Mouse (Mus musculus): ENCODE results near the gene Tbc1d2b. TPM values are rescaled to one million over a fixed set of nuclear protein-coding genes. Genes with fewer than 3 reads are reported as not detected.

Gene Tbc1d2b
- polyA plus RNA-seq, 1 experiment from 2014 or later: 4.3 TPM

DNA sequence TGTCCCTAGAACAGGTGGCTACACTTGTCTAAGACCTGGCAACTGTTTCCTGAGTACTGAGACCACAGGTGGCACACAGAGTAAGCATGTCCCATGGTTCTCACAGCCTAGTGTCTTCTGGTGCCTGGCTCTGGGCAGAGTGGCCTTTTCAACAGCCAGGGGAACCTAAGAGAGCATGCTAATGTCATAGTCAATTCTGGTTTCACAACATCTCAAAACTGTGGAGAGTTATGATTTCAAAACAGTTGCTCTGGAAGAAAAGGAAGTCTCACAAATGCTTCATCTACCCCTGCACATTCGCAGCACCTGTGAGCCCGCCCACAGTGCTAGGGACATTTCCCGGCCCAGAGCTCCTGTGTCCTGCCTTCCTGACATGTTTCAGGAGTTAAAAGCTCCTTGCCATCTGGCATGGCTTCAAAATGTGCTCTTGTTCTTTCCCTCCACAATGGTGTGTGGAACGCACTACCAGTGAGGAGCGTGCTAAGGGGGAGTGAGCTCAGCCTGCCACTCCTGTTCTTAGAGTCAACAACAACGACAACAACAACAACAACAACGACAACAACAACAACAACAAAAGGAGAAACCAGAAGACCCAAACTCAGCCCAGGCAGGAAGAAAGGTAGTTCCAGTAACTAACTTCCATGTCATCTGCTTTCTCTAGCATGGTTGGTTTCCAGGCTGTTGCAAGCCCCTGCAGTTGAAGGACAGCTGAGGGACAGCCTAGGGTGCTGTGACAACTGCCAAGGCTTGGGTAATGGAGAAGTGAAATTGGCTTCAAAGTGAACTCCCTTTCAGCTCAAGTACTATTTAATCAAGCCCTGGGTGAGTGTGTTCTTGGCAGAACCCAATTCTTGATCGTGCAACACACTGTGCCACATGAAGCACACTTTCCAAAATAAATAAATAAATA lies 37.6 kb downstream of the Tbc1d2b start:
- 88% methylated on average over 8 of the region's 8 CpGs for WGBS
- no peak for ATAC-seq

GRCm38 (mm10) chr9:90227171-90227570 lies 43.4 kb downstream of the Tbc1d2b start:
- no peak for ATAC-seq
- WGBS: 77% methylated on average over 12 of the region's 12 CpGs

More for the DNA sequence above, 37.6 kb downstream of the Tbc1d2b start:
- Histone ChIP-seq H3K27ac (ENCODE audit: low read depth, low read length) (no peak overlapping the region), H3K4me3 (ENCODE audit: low read depth, low read length) (no peak overlapping the region), H3K9me3 (replicated peaks; ENCODE audit: control insufficient read depth, low read length) (no peaks in the 10 kb centered on the region), H3K36me3 (ENCODE audit: control insufficient read depth, insufficient read depth, low read length) (no peaks in the 10 kb centered on the region), H3K4me1 (ENCODE audit: control insufficient read depth, insufficient read depth, low read length) (no peaks in the 10 kb centered on the region), H3K4me2 (ENCODE audit: low read length) (no peak overlapping the region), H3K9ac (ENCODE audit: low read length) (no peak overlapping the region), H3K27me3 (replicated peaks; ENCODE audit: control insufficient read depth, insufficient read depth, low read length) (no peaks in the 10 kb centered on the region)
- DNase-seq (ENCODE audit: low spot score): no peak

DNA sequence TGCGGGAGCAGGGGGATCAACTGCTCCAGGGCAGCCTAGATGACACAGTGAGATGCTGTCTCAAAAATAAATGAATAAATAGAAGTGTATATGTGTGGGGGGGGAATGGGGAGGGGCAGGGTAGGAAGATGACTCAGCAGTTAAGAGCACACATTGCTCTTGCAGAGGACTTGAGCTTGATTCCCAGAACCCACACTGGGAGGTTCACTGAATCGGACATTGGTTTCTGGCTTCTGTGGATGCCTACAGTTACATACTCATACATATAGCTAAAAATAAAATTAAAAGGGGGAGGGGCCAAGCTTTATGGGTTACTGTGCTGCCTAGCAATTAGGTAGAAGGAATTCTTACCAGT lies 43.9 kb downstream of the Tbc1d2b start:
- Histone ChIP-seq H3K4me3 (ENCODE audit: low read depth, low read length) (no peak overlapping the region), H3K4me2 (ENCODE audit: low read length) (no peak overlapping the region), H3K9ac (ENCODE audit: low read length) (no peak overlapping the region), H3K27ac (ENCODE audit: low read depth, low read length) (no peak overlapping the region), H3K9me3 (replicated peaks; ENCODE audit: control insufficient read depth, low read length) (no peaks in the 10 kb centered on the region), H3K36me3 (ENCODE audit: control insufficient read depth, insufficient read depth, low read length) (peaks cover 21% of the 10 kb centered on the region), H3K27me3 (replicated peaks; ENCODE audit: control insufficient read depth, insufficient read depth, low read length) (no peaks in the 10 kb centered on the region), H3K4me1 (ENCODE audit: control insufficient read depth, insufficient read depth, low read length) (no peaks in the 10 kb centered on the region)
- no peak for ATAC-seq
- WGBS: 93% methylated on average over 2 of the region's 2 CpGs
- DNase-seq (ENCODE audit: low spot score): no peak

More at GRCm38 (mm10) chr9:90227171-90227570, 43.4 kb downstream of the Tbc1d2b start:
- Histone ChIP-seq H3K27ac (ENCODE audit: low read depth, low read length) (no peak overlapping the region), H3K9me3 (replicated peaks; ENCODE audit: control insufficient read depth, low read length) (no peaks in the 10 kb centered on the region), H3K36me3 (ENCODE audit: control insufficient read depth, insufficient read depth, low read length) (peaks cover 18% of the 10 kb centered on the region), H3K27me3 (replicated peaks; ENCODE audit: control insufficient read depth, insufficient read depth, low read length) (no peaks in the 10 kb centered on the region), H3K4me3 (ENCODE audit: low read depth, low read length) (no peak overlapping the region), H3K9ac (ENCODE audit: low read length) (no peak overlapping the region), H3K4me2 (ENCODE audit: low read length) (no peak overlapping the region), H3K4me1 (ENCODE audit: control insufficient read depth, insufficient read depth, low read length) (no peaks in the 10 kb centered on the region)
- no peak for DNase-seq (ENCODE audit: low spot score)

DNA sequence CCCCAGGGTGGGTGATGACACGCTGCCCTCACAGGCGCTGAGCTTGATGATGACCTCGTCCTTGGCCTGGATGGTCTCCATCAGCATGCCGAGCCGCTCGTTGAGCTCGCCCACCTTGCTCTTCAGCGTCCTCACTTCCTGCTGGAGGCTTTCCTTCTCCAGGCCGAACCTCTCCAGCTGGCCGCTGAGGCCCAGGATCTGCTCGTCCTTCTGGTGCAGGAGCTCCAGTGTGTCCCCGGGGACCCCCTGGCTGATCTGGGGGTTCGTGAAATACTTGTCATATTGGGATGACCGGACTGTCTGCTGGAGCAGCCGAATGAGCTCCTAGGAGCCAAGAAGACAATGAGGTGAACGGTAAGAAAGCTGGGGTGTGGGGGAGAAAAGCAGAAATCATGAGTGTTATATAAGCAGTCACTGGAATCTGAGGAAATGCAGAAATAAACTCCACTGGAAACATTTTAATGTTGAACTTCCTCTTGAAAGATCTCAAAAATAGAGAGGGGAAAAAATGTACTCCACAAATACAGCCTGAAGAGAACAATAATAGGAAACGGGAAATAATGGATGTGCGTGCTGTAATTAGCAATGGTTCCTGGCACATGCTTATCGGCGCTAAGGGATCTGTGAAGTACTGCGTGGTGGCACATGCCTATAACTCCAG lies 44.4 kb downstream of the Tbc1d2b start:
- no peak; the same call in 1 of the 2 replicates for ATAC-seq
- DNase-seq (ENCODE audit: low spot score): no peak
- Histone ChIP-seq H3K27me3 (replicated peaks; ENCODE audit: control insufficient read depth, insufficient read depth, low read length) (no peaks in the 10 kb centered on the region), H3K4me3 (ENCODE audit: low read depth, low read length) (no peak overlapping the region), H3K9ac (ENCODE audit: low read length) (no peak overlapping the region), H3K9me3 (replicated peaks; ENCODE audit: control insufficient read depth, low read length) (no peaks in the 10 kb centered on the region), H3K27ac (ENCODE audit: low read depth, low read length) (no peak overlapping the region), H3K4me1 (ENCODE audit: control insufficient read depth, insufficient read depth, low read length) (no peaks in the 10 kb centered on the region), H3K4me2 (ENCODE audit: low read length) (no peak overlapping the region), H3K36me3 (ENCODE audit: control insufficient read depth, insufficient read depth, low read length) (peaks cover 21% of the 10 kb centered on the region)
- 90% methylated on average over 21 of the region's 21 CpGs for WGBS

- Histone ChIP-seq H3K4me1 (ENCODE audit: control insufficient read depth, insufficient read depth, low read length) (no peaks in the 10 kb centered on the region), H3K27ac (ENCODE audit: low read depth, low read length) (no peak overlapping the region), H3K36me3 (ENCODE audit: control insufficient read depth, insufficient read depth, low read length) (peaks cover 34% of the 10 kb centered on the region), H3K9me3 (replicated peaks; ENCODE audit: control insufficient read depth, low read length) (no peaks in the 10 kb centered on the region), H3K4me2 (ENCODE audit: low read length) (no peak overlapping the region), H3K27me3 (replicated peaks; ENCODE audit: control insufficient read depth, insufficient read depth, low read length) (no peaks in the 10 kb centered on the region), H3K4me3 (ENCODE audit: low read depth, low read length) (no peak overlapping the region), H3K9ac (ENCODE audit: low read length) (no peak overlapping the region)
- ATAC-seq (no peak), DNase-seq (ENCODE audit: low spot score) (no peak)
- 93% methylated on average over 3 of the region's 3 CpGs for WGBS
Measured at GRCm38 (mm10) chr9:90222275-90222674, 48.3 kb downstream of the Tbc1d2b start.

DNA sequence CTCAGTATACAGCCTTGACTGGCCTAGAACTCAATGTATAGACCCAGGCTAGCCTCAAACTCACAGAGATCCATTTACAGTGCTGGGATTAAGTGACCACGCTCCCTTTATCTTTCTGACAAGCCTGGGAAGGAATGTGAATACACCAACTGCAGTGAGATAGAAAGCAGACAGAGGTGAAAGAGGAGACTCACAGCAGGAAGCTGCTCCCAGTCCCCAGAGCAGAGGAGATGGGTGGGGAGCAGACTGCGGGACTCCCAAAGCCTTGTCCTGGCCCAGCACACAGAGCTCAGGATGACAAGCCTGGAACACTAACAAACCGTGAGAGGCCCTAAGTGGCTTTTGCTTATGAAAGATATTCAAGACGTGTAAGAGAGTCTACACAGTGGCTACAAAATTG lies 53.1 kb downstream of the Tbc1d2b start:
- ATAC-seq (no peak), DNase-seq (ENCODE audit: low spot score) (no peak)
- 0 out of 2 replicates have a peak, but pooled peaks cover 28% of the 10 kb centered on the region for H3K36me3 ChIP-seq (ENCODE audit: control insufficient read depth, insufficient read depth, low read length)
- H3K4me3 ChIP-seq (ENCODE audit: low read depth, low read length): no peak overlapping the region
- no peaks in the 10 kb centered on the region for H3K9me3 ChIP-seq (replicated peaks; ENCODE audit: control insufficient read depth, low read length)
- 47% methylated on average over 4 of the region's 4 CpGs for WGBS
- H3K4me2 ChIP-seq (ENCODE audit: low read length): no peak overlapping the region
- H3K27ac ChIP-seq (ENCODE audit: low read depth, low read length): no peak overlapping the region
- no peaks in the 10 kb centered on the region for H3K27me3 ChIP-seq (replicated peaks; ENCODE audit: control insufficient read depth, insufficient read depth, low read length)
- no peak overlapping the region for H3K9ac ChIP-seq (ENCODE audit: low read length)
- H3K4me1 ChIP-seq (ENCODE audit: control insufficient read depth, insufficient read depth, low read length): no peaks in the 10 kb centered on the region

- H3K27me3 ChIP-seq (replicated peaks; ENCODE audit: control insufficient read depth, insufficient read depth, low read length): no peaks in the 10 kb centered on the region
- no peak overlapping the region for H3K4me2 ChIP-seq (ENCODE audit: low read length)
- H3K4me1 ChIP-seq (ENCODE audit: control insufficient read depth, insufficient read depth, low read length): no peaks in the 10 kb centered on the region
- no peak overlapping the region for H3K27ac ChIP-seq (ENCODE audit: low read depth, low read length)
- 89% methylated on average over 11 of the region's 11 CpGs for WGBS
- H3K36me3 ChIP-seq (ENCODE audit: control insufficient read depth, insufficient read depth, low read length): 0 out of 2 replicates have a peak, but pooled peaks cover 22% of the 10 kb centered on the region
- H3K9ac ChIP-seq (ENCODE audit: low read length): no peak overlapping the region
- DNase-seq (ENCODE audit: low spot score): no peak
- H3K9me3 ChIP-seq (replicated peaks; ENCODE audit: control insufficient read depth, low read length): no peaks in the 10 kb centered on the region
- no peak for ATAC-seq
- no peak overlapping the region for H3K4me3 ChIP-seq (ENCODE audit: low read depth, low read length)
Measured at GRCm38 (mm10) chr9:90216259-90217001, 54.2 kb downstream of the Tbc1d2b start.

- peaks cover 20% of the 10 kb centered on the region; the same call in 1 of the 2 replicates for H3K36me3 ChIP-seq (ENCODE audit: control insufficient read depth, insufficient read depth, low read length)
- no peak for ATAC-seq
- no peak overlapping the region for H3K4me2 ChIP-seq (ENCODE audit: low read length)
- no peak for DNase-seq (ENCODE audit: low spot score)
- no peaks in the 10 kb centered on the region for H3K27me3 ChIP-seq (replicated peaks; ENCODE audit: control insufficient read depth, insufficient read depth, low read length)
- no peak overlapping the region for H3K9ac ChIP-seq (ENCODE audit: low read length)
- no peak overlapping the region for H3K4me3 ChIP-seq (ENCODE audit: low read depth, low read length)
- no peaks in the 10 kb centered on the region for H3K9me3 ChIP-seq (replicated peaks; ENCODE audit: control insufficient read depth, low read length)
- WGBS: 88% methylated on average over 3 of the region's 3 CpGs
- no peak overlapping the region for H3K27ac ChIP-seq (ENCODE audit: low read depth, low read length)
- no peaks in the 10 kb centered on the region for H3K4me1 ChIP-seq (ENCODE audit: control insufficient read depth, insufficient read depth, low read length)
Measured at GRCm38 (mm10) chr9:90213127-90213526, 57.5 kb downstream of the Tbc1d2b start.
